Mouse (Mus musculus) heart, postnatal 36 days (tissue): Measurements from ENCODE around the gene Cpm. TPM values are rescaled to one million over a fixed set of nuclear protein-coding genes. Genes with fewer than 3 reads are reported as not detected.

ENCODE experiments used
- DNase-seq, 2 experiments: peaks; one replicate each; pipeline ENCODE4 v3.0.0; 2021 to 2022
- intact Hi-C: fragments of 180-260 bp; cut with DNase I; formaldehyde crosslinking; loops from one replicate; pipeline ENCODE4 v1.15.1; 2025
- total RNA-seq, 2 experiments: library from RNA; stranded (reverse); gene quantifications; 2 replicates each; pipeline ENCODE4 v1.2.3; 2021

Cpm gene
- total RNA-seq, 2 experiments from 2014 or later, result 3.7 to 3.9 TPM

DNA sequence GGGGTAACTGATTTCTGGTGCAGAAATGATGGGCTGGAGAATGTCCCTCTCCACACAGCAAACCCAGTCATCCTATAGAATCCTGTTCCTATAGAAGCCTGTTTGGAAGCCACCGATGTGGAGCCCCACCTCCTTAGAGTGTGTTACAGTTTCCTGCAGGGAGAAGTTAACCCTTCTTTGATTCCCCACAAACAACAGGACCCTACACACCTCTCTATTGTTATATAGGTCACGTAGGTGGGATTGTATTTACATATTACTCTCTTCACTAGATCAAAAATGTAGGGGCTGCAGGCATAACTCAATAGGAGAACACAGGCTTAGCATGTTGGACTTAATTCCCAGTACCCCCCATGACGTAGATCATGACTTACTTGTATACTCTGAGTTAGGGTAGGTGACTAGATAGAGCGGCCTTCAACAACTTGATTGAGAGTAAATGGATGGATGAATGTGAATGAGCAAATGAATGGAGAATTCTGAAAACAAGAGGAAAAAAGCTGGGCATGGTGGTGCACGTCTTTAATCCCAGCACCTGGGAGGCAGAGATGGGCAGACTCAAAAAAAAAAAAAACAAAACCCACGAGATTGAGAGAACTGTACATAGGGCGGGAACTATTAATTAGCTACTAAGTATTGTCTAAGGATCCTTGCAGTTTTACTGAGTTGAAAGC is 27.8 kb downstream of the Cpm start:
- no peak for DNase-seq
- intact Hi-C loops, result no loop called here

- no peak for DNase-seq
- intact Hi-C loops, result no loop called here
These were observed 28.5 kb downstream of the Cpm start for GRCm38 (mm10) chr10:117657659-117658306.

- no peak for DNase-seq
- intact Hi-C loops, result no loop called here
These were observed 29.5 kb downstream of the Cpm start for GRCm38 (mm10) chr10:117658522-117659429.

DNA sequence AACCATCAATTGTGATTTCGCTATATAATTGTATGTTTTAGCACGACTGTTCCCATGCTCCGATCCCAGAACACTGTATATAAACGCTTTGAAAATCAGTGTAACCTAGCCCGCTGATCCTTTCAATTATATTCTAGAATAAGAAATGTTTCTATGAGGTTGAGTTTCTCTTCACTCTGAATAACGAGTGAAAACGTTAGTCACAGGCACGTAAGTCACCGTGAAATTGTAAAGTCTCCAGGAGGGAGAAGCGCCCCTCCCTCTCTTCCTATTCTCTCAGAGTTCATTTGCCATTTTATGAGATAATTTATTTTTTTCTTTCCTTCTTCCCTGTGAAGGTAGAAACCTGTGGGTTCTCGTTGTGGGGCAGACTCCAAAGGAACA is 30.1 kb downstream of the Cpm start:
- intact Hi-C loops, result no loop called here
- no peak for DNase-seq

- DNase-seq, result no peak
- intact Hi-C loops, result no loop called here
These were observed 30.5 kb downstream of the Cpm start for GRCm38 (mm10) chr10:117659819-117660218.

GRCm38 (mm10) chr10:117662316-117663055 is 33.2 kb downstream of the Cpm start:
- DNase-seq, result no peak
- intact Hi-C loops, result no loop called here

- DNase-seq, result no peak
- intact Hi-C loops, result no loop called here
These were observed 34.0 kb downstream of the Cpm start for GRCm38 (mm10) chr10:117663056-117663864.

GRCm38 (mm10) chr10:117663865-117664200 is 34.5 kb downstream of the Cpm start:
- intact Hi-C loops, result no loop called here

GRCm38 (mm10) chr10:117664208-117664925 is 35.1 kb downstream of the Cpm start:
- no peak for DNase-seq
- intact Hi-C loops, result no loop called here

More at GRCm38 (mm10) chr10:117663865-117664200, 34.5 kb downstream of the Cpm start:
- DNase-seq, result no peak

DNA sequence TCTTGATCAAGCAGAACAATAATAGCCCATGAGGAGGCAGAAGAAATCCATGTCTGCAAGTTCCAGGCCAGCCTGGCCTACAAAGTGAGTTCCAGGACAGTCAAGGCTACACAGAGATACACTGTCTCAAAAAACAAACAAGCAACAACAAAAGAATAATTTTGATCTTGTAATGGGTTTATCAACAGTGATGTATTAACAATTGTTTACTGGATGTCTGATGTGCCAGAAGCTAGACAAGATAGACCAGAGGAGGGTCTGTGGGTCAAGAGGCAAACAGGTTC is 35.6 kb downstream of the Cpm start:
- intact Hi-C loops, result no loop called here
- no peak for DNase-seq

- intact Hi-C loops, result no loop called here
- DNase-seq, result no peak
These were observed 36.3 kb downstream of the Cpm start for GRCm38 (mm10) chr10:117665376-117666275.

DNA sequence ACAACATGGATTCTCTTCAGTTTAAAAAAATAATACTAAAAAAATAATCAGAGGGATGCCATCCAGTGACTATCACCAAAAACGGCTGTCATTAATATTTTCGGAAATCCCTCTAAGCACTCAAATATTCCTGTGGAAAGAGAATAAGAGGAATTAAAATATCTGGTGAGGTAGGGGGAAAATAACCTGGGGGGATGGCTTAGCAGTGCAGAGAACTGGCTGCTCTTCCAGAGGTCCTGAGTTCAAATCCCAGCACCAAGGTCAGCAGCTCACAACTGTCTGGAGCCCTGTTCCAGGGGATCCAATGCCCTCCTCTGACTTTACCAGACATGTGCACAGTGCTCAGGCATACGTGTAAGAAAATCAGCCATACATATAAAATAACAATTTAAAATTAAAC is 37.1 kb downstream of the Cpm start:
- intact Hi-C loops, result no loop called here

DNA sequence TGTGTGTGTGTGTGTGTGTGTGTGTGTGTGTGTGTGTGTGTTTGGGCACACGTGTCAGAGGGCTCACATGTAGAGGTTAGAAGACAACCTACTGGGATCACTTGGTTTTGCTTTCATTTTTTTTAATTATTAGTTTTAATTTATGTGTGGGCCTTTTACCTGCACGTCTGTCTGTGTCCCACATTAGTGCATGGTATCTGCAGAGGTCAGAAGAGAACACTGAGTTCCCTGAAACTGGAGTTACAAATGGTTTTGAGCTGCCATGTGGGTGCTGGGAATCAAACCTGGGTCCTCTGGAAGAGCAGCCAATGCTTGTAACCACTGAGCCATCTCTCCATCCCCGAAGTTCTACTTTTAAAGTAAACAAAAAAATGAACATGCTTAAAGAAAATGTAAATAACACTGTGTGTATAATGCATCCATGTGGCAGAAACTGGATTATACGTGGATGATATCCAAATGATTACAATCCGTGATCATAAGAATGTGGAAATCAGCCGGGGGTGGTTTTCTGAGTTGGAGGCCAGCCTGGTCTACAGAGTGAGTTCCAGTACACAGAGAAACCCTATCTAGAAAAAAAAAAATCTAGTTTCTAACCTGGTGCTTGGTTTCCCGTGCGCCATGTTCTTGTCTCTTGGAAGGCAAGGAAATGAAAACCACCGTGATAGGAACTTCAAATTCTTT is 37.8 kb downstream of the Cpm start:
- intact Hi-C loops, result no loop called here
- DNase-seq, result no peak

More for the DNA sequence above, 37.1 kb downstream of the Cpm start:
- DNase-seq, result no peak

DNA sequence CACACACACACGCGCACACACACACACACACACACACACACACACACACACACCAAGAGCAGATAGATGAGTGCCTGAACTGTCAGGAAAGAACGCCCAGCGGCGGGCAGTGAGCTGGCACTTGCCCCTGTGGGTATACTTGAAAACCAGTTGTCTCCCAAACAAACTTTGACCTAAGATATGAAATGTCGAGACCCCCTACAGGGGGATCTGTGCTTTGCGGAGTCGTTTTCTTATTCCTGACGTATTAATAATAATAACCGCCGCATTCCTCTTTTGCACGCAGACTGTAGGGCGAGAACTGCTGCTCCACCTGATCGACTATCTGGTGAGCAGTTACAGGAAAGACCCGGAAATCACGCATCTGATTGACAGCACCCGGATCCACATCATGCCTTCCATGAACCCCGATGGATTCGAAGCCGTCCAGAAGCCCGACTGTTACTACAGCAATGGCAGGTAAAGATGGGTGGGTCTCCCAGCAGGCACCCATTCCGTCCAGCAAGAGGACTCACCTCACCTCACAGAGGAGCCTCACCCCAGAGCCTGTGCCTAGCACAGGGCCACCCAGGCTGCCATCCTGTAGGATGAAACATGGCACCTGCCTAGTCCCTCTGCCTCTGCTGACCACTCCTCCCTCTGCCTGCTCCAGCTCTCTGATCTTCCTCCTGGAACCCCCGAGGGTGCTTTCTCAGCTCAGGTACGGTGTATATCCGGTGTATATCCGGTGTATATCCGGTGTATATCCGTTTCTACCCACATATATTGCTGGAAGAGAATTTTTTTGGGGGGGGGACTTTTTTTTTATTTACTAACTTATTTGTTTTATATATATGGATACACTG is 38.6 kb downstream of the Cpm start:
- DNase-seq, result no peak
- intact Hi-C loops, result no loop called here

DNA sequence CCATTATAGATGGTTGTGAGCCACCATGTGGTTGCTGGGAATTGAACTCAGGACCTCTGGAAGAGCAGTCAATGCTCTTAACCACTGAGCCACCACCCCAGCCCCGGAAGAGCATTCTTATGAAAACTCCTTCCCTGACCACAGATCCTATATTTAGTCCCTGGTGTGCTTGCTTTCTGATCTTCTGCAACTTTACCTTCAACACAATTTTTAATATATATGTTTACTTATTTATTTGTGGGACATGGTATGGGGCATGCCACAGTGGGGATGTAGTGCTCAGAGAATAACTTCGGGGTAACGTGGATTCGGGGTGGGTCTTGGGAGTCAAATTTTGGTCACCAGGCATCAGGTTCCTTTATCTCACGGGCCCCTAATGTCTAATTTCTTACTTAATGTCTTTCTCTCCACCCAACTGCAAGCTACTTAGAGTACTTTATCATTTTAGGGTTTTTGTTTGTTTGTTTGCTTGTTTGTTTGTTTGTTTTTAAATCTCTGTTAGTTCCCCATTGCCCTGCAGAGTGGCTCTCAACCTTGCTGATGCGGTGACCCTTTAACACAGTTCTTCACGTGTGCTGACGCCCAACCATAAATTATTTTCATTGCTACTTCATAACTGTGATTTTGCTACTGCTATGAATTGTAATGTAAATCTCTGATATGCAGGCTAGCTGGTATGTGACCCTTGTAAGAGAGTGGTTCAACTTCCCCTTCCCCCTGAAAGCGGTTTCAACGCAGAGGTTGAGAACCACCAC is 39.4 kb downstream of the Cpm start:
- no peak for DNase-seq
- intact Hi-C loops, result no loop called here

GRCm38 (mm10) chr10:117669449-117670090 is 40.3 kb downstream of the Cpm start:
- intact Hi-C loops, result no loop called here
- no peak for DNase-seq
